Mouse (Mus musculus) limb, embryonic 15.5 days (tissue): Measurements from ENCODE around the gene Tas2r136. TPM values are rescaled to one million over a fixed set of nuclear protein-coding genes. Genes with fewer than 3 reads are reported as not detected.

Experiments
- ATAC-seq: fragments of 200-750 bp; cut with Nextera tagmentation; 2 replicates; pipeline ENCODE4 v1.8.0; 2017; ENCODE audit warnings: low read depth, moderate TSS enrichment; ENCODE audit not compliant: insufficient number of reproducible peaks, low FRiP score, low TSS enrichment
- H3K27ac ChIP-seq: fragments of 300-500 bp; sonication (generic); 2 replicates; pipeline ENCODE4 v1.5.1; 2015; ENCODE audit warnings: moderate library complexity, mild to moderate bottlenecking, inconsistent platforms
- H3K27me3 ChIP-seq: fragments of 300-500 bp; sonication (generic); 2 replicates; pipeline ENCODE4 v1.6.1; 2015; ENCODE audit warnings: inconsistent platforms
- H3K36me3 ChIP-seq: fragments of 300-500 bp; sonication (generic); 2 replicates; pipeline ENCODE4 v1.6.1; 2015; ENCODE audit warnings: inconsistent platforms
- H3K4me1 ChIP-seq: fragments of 300-500 bp; sonication (generic); 2 replicates; pipeline ENCODE4 v1.6.1; 2015; ENCODE audit warnings: inconsistent platforms
- H3K4me2 ChIP-seq: fragments of 300-500 bp; sonication (generic); 2 replicates; pipeline ENCODE4 v1.6.1; 2015; ENCODE audit warnings: mild to moderate bottlenecking, inconsistent platforms
- H3K4me3 ChIP-seq: fragments of 300-500 bp; sonication (generic); 2 replicates; pipeline ENCODE4 v1.5.1; 2015; ENCODE audit warnings: mild to moderate bottlenecking, inconsistent platforms
- H3K9ac ChIP-seq: fragments of 300-500 bp; sonication (generic); 2 replicates; pipeline ENCODE4 v1.6.1; 2015; ENCODE audit warnings: inconsistent platforms
- H3K9me3 ChIP-seq: fragments of 300-500 bp; sonication (generic); 2 replicates; pipeline ENCODE4 v1.6.1; 2016; ENCODE audit warnings: inconsistent platforms
- WGBS: fragments of 180-500 bp; shearing (Covaris S2); methylation state at CpG from one replicate; pipeline ENCODE4 v1.1.7; 2015; 5-methylcytosine and 5-hydroxymethylcytosine counted together
- polyA plus RNA-seq: library from polyadenylated mRNA; unstranded; fragments of >200 nt; fragmentation: Nextera tagmentation; extraction: Ambion mirVana; gene quantifications from 2 replicates; pipeline ENCODE4 v1.2.1, GENCODE M21; 2015

Gene Tas2r136
- polyA plus RNA-seq: not detected in 2 replicates

DNA sequence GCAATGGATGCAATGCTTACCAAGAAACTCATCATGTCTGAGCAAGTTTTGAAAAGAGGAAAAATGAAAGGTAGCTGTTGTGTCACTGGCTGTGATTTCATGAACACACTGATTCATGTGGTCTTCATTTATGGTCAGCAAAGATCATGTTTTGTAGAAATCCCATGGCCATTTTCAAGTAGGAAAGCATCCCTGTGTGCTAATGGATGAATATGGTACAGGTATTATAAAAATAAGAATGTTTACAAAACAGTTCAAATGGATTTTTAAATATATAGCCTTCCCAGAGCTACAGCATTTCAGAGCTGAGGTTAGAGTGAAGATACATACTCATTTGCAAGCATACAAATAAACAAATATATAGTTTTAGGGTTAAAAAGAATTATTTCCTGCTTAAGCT is at the start of gene Tas2r136:
Gene Tas2r136 (minus strand): TSS at position 101 of the 400 bp plus-strand sequence.
- no peak within 1 kb of the TSS for H3K9ac ChIP-seq
- H3K9me3 ChIP-seq: no peaks in the 10 kb centered on the region
- no peak for ATAC-seq
- H3K4me2 ChIP-seq: no peak within 1 kb of the TSS
- H3K4me3 ChIP-seq: no peak within 1 kb of the TSS
- no peak within 1 kb of the TSS for H3K27ac ChIP-seq
- H3K36me3 ChIP-seq: no peaks in the 10 kb centered on the region
- H3K27me3 ChIP-seq: no peaks in the 10 kb centered on the region
- no peaks in the 10 kb centered on the region for H3K4me1 ChIP-seq

DNA sequence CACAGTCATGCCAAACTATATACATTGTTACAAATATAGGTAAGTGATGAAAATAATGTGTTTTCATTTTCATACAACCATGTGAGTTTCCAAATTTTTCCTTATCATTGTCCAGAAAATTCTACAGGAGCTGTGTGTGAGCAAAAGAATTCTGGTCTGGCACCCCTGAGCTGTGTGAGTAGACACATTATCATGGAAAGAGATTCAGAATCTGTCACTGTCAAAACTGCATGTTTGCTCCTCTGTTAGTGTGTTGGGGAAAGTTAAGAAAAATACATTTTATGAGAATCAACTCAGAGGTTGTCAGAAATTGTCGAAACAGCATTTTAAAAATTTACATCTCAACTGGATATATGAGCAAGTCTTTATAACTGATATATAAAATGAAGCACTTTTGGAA is 24.6 kb upstream of the Tas2r136 start, which contains the start of gene Tas2r117:
Gene Tas2r117 (plus strand): TSS at position 301 of the 400 bp plus-strand sequence.
- Histone ChIP-seq H3K36me3 (no peaks in the 10 kb centered on the region), H3K9ac (no peak within 1 kb of the TSS), H3K4me2 (no peak within 1 kb of the TSS), H3K27ac (no peak within 1 kb of the TSS), H3K27me3 (no peaks in the 10 kb centered on the region), H3K4me1 (no peaks in the 10 kb centered on the region), H3K4me3 (no peak within 1 kb of the TSS), H3K9me3 (no peaks in the 10 kb centered on the region)
- 81% methylated on average over 1 of the region's 1 CpGs for WGBS
- ATAC-seq: no peak

DNA sequence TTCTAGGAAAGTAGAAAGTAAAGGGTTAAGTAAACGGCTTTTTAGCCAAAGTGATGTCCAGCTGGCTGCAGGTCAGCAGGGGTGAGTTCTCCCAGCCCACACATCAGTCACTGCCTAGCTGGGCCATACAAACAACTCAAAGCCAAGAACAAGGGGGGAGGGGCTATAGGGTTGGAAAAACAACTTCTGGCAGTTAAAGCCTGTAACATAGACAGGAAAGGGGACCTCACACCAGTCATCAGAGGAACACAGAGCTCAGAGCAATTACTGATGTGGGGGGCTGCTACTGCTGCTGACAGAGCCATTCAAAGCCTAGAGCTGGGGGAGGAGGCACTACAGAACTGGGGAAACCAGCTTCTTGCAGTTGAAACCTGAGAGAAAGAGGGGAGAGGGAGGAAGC is 17.4 kb upstream of the Tas2r136 start:
- no peak overlapping the region for H3K4me3 ChIP-seq
- H3K4me1 ChIP-seq: no peaks in the 10 kb centered on the region
- no peaks in the 10 kb centered on the region for H3K36me3 ChIP-seq
- H3K9me3 ChIP-seq: 0 out of 2 replicates have a peak, but pooled peaks cover 4% of the 10 kb centered on the region
- 18% methylated on average over 1 of the region's 1 CpGs for WGBS
- ATAC-seq: no peak
- H3K27me3 ChIP-seq: no peaks in the 10 kb centered on the region
- no peak overlapping the region for H3K9ac ChIP-seq
- no peak overlapping the region for H3K4me2 ChIP-seq
- H3K27ac ChIP-seq: no peak overlapping the region

DNA sequence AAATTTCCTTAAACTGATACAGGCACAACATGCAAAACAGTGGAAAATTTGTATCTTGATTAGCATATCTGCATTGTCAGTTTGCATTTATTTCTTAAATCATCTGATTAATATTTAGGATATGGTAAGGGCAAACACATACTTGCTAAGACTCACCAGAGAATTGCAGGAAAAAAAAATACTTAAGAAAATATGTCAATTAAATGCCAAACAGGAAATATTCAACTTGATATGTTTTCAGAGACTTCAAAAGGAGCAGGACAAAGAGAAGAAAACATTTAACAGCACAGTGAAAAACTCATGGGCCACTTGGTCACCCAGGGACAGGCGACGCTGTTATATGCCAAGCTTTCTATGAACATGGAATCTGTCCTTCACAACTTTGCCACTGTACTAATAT is 16.1 kb downstream of the Tas2r136 start, which contains the start of gene Tas2r102:
Gene Tas2r102 (plus strand): TSS at position 301 of the 400 bp plus-strand sequence.
- no peak within 1 kb of the TSS for H3K4me2 ChIP-seq
- H3K4me1 ChIP-seq: no peaks in the 10 kb centered on the region
- H3K9me3 ChIP-seq: no peaks in the 10 kb centered on the region
- no peaks in the 10 kb centered on the region for H3K27me3 ChIP-seq
- H3K36me3 ChIP-seq: no peaks in the 10 kb centered on the region
- H3K9ac ChIP-seq: no peak within 1 kb of the TSS
- no peak within 1 kb of the TSS for H3K4me3 ChIP-seq
- 88% methylated on average over 2 of the region's 2 CpGs for WGBS
- no peak within 1 kb of the TSS for H3K27ac ChIP-seq
- ATAC-seq: no peak

DNA sequence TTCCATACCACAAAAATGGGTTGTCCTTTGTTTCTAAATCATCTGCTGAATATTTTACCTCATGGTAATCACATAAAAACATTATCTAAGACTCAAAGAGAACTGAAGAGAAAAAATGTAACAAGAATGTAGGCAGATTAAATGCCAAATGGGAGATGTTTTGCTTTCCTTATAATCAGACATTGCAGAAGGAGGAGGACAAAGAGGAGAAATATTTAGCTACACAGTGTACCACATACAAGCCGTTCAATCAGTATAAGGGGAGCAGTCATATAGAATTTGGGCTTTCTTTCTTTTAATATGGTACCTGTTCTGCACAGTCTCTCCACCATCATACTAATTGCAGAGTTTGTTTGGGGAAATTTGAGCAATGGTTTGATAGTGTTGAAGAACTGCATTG is 23.5 kb downstream of the Tas2r136 start, which contains the start of gene Tas2r124:
Gene Tas2r124 (plus strand): TSS at position 301 of the 400 bp plus-strand sequence.
- H3K9me3 ChIP-seq: no peaks in the 10 kb centered on the region
- no peaks in the 10 kb centered on the region for H3K27me3 ChIP-seq
- H3K36me3 ChIP-seq: no peaks in the 10 kb centered on the region
- WGBS: 94% methylated on average over 1 of the region's 1 CpGs
- ATAC-seq: no peak
- H3K4me2 ChIP-seq: no peak within 1 kb of the TSS
- H3K9ac ChIP-seq: no peak within 1 kb of the TSS
- no peaks in the 10 kb centered on the region for H3K4me1 ChIP-seq
- no peak within 1 kb of the TSS for H3K4me3 ChIP-seq
- H3K27ac ChIP-seq: no peak within 1 kb of the TSS

DNA sequence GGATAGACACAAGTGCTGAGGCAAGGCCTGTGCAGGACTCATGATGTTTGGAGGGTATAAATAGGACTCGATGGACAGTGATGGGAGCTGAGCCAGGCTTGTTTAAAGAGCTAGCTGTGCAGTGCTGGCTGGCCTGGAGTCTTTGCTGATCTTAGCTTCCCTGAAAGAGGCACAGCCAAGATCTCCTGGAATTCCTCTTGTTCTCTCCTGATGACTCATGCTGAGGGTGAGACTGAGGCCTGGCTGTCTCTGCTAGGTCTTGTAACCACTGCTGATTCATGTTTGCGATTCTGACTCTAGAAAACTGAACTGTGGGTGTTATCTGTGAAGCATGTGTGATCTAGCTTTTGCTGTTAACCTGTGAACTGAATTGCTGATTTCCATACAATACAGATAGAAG is 27.8 kb downstream of the Tas2r136 start:
- no peaks in the 10 kb centered on the region for H3K9me3 ChIP-seq
- no peak overlapping the region for H3K27ac ChIP-seq
- ATAC-seq: no peak
- no peak overlapping the region for H3K4me2 ChIP-seq
- WGBS: 82% methylated on average over 2 of the region's 2 CpGs
- H3K9ac ChIP-seq: no peak overlapping the region
- H3K4me1 ChIP-seq: no peaks in the 10 kb centered on the region
- H3K27me3 ChIP-seq: no peaks in the 10 kb centered on the region
- H3K36me3 ChIP-seq: no peaks in the 10 kb centered on the region
- no peak overlapping the region for H3K4me3 ChIP-seq

DNA sequence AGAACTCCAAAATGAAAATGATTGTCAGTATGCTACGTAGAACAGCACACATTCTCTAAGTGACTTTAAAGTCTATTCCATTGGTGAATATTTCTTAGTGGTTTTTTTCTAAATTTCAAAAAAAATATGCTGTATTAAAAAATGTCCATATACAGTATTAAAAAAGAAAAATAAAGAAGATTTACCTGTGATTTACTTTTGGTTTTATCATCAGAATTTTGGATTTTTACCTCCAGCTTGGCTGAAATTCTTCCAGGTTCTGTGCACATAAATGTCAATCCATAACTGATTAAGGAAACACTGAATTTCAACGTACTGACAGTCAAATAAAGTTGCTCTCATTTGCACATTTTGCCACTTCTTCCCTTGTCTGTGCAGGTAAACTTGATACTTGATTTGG is 40.0 kb downstream of the Tas2r136 start, which contains the start of gene Tas2r115:
Gene Tas2r115 (minus strand): TSS at position 101 of the 400 bp plus-strand sequence.
- H3K36me3 ChIP-seq: no peaks in the 10 kb centered on the region
- H3K27me3 ChIP-seq: no peaks in the 10 kb centered on the region
- H3K4me2 ChIP-seq: no peak within 1 kb of the TSS
- 73% methylated on average over 2 of the region's 2 CpGs for WGBS
- no peak within 1 kb of the TSS for H3K9ac ChIP-seq
- no peak within 1 kb of the TSS for H3K4me3 ChIP-seq
- H3K4me1 ChIP-seq: no peaks in the 10 kb centered on the region
- ATAC-seq: no peak
- no peak within 1 kb of the TSS for H3K27ac ChIP-seq
- H3K9me3 ChIP-seq: no peaks in the 10 kb centered on the region

Other genes with a start within 250 kb of the Tas2r136 start
- gene Prh1, start 208.4 kb downstream of the Tas2r136 start, polyA plus RNA-seq: not detected in 2 replicates
- gene Prp2, start 182.2 kb downstream of the Tas2r136 start, polyA plus RNA-seq: not detected in 2 replicates
- not detected in 2 replicates for gene A630073D07Rik, start 126.6 kb downstream of the Tas2r136 start, polyA plus RNA-seq
- not detected in 2 replicates for gene Tas2r120, start 121.2 kb downstream of the Tas2r136 start, polyA plus RNA-seq
- gene Tas2r121, start 77.2 kb downstream of the Tas2r136 start, polyA plus RNA-seq: not detected in 2 replicates
- gene Tas2r122, start 66.2 kb downstream of the Tas2r136 start, polyA plus RNA-seq: not detected in 2 replicates
- gene Tas2r115, start 40.1 kb downstream of the Tas2r136 start, polyA plus RNA-seq: not detected in 2 replicates
- not detected in 2 replicates for gene Tas2r124, start 23.4 kb downstream of the Tas2r136 start, polyA plus RNA-seq
- gene Tas2r102, start 16.0 kb downstream of the Tas2r136 start, polyA plus RNA-seq: not detected in 2 replicates
- gene Tas2r117, start 24.7 kb upstream of the Tas2r136 start, polyA plus RNA-seq: not detected in 2 replicates
- gene Tas2r123, start 69.0 kb upstream of the Tas2r136 start, polyA plus RNA-seq: not detected in 2 replicates
- gene Tas2r116, start 77.3 kb upstream of the Tas2r136 start, polyA plus RNA-seq: not detected in 2 replicates
- not detected in 2 replicates for gene Tas2r110, start 89.8 kb upstream of the Tas2r136 start, polyA plus RNA-seq
- gene Tas2r113, start 114.8 kb upstream of the Tas2r136 start, polyA plus RNA-seq: not detected in 2 replicates
- gene Tas2r125, start 131.5 kb upstream of the Tas2r136 start, polyA plus RNA-seq: not detected in 2 replicates
- not detected in 2 replicates for gene Tas2r129, start 172.9 kb upstream of the Tas2r136 start, polyA plus RNA-seq
- gene Tas2r131, start 179.8 kb upstream of the Tas2r136 start, polyA plus RNA-seq: not detected in 2 replicates
- gene Tas2r109, start 202.8 kb upstream of the Tas2r136 start, polyA plus RNA-seq: not detected in 2 replicates